Mouse (Mus musculus) small intestine, adult 2 months (tissue): Measurements from ENCODE around the gene Ap3b2.

ENCODE experiments used
- CTCF ChIP-seq: fragments of 200-500 bp; IDR thresholded peaks from 2 replicates; pipeline ENCODE4 v1.5.1; 2012; ENCODE audit warnings: low read depth, mild to moderate bottlenecking, control low read depth, inconsistent platforms, low read length, moderate library complexity, mixed read lengths; ENCODE audit not compliant: insufficient replicate concordance, insufficient read length; ENCODE audit errors: extremely low read depth
- POLR2A ChIP-seq: fragments of 200-500 bp; IDR thresholded peaks from 2 replicates; pipeline ENCODE4 v1.6.1; 2012; ENCODE audit warnings: low read depth, mild to moderate bottlenecking, control low read depth, inconsistent platforms, low read length, moderate library complexity

DNA sequence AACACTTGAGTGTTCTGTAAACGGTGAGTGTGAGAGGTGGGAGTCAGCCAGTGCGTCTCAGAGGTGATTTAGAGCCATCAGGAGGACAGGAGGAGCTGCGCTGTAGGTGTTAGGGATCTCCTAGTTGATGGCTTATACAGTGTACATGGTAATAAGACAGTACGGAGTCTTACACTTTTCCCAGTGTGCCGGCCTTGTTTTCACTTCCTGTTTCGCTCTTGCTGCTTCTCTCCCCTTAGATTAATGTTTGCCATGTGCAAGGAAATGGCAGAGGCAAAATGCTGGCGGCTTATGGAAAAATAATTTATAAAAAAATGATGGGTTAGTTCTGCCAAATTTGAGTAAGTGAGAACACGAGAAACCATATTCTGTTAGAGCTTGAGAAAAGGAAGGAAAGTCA lies 35.2 kb upstream of the Ap3b2 start:
- TF ChIP-seq CTCF = no peak
- TF ChIP-seq POLR2A = no peak
